Mouse (Mus musculus): ENCODE results near the gene Lmx1b. TPM values are rescaled to one million over a fixed set of nuclear protein-coding genes. Genes with fewer than 3 reads are reported as not detected.
A peak's percentile ranks its signal among the peaks of the same experiment; 100 is the strongest.

Lmx1b gene
- polyA plus RNA-seq, 1 experiment from 2014 or later: 0.12 TPM

- no peak overlapping the region for H3K4me2 ChIP-seq
- no peaks in the 10 kb centered on the region for H3K36me3 ChIP-seq (ENCODE audit: poor library complexity, severe bottlenecking)
- no peak overlapping the region for H3K4me3 ChIP-seq
- H3K4me1 ChIP-seq: peaks cover 14% of the 10 kb centered on the region
- H3K27me3 ChIP-seq: peaks cover 14% of the 10 kb centered on the region; the same call in 1 of the 2 replicates
- H3K27ac ChIP-seq: no peak overlapping the region
- no peak for ATAC-seq
- no peaks in the 10 kb centered on the region for H3K9me3 ChIP-seq (replicated peaks)
- H3K9ac ChIP-seq: no peak overlapping the region
- WGBS: 34% methylated on average over 13 of the region's 13 CpGs
Observed at GRCm38 (mm10) chr2:33665363-33666058, 25.2 kb upstream of the Lmx1b start.

DNA sequence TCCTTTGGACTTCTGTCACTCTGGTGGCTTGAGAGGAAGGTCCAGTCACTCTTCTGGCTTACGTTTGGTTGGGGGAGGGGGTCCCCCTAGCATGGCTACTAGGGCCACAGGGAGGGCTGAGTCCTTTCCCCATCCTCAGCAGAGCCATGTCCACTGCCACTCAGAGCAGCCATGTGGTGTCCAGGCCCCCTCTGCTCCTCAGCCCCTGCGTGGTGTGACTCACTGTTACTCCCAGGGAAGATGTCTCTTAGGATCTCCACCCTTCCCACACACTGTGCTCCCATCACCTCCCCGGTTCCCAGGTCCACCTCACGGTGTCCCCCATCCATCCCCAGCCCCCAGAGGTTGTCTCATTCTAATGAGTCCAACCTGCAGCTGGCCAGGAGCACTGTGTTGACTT, 24.4 kb upstream of the Lmx1b start:
- Histone ChIP-seq H3K4me3 (no peak overlapping the region), H3K36me3 (ENCODE audit: poor library complexity, severe bottlenecking) (no peaks in the 10 kb centered on the region), H3K4me2 (no peak overlapping the region), H3K27ac (no peak overlapping the region), H3K4me1 (peaks cover 14% of the 10 kb centered on the region), H3K9ac (no peak overlapping the region), H3K9me3 (replicated peaks) (no peaks in the 10 kb centered on the region), H3K27me3 (peaks cover 14% of the 10 kb centered on the region; the same call in 1 of the 2 replicates)
- ATAC-seq: no peak
- WGBS: 89% methylated on average over 4 of the region's 4 CpGs

- Histone ChIP-seq H3K36me3 (ENCODE audit: poor library complexity, severe bottlenecking) (no peaks in the 10 kb centered on the region), H3K9me3 (replicated peaks) (no peaks in the 10 kb centered on the region), H3K9ac (no peak overlapping the region), H3K4me3 (no peak overlapping the region), H3K4me2 (peak overlapping the region; percentile 47), H3K27ac (no peak overlapping the region), H3K27me3 (no peaks in the 10 kb centered on the region), H3K4me1 (no peaks in the 10 kb centered on the region)
- WGBS: 4% methylated on average over 7 of the region's 7 CpGs
- ATAC-seq: no peak
Observed at GRCm38 (mm10) chr2:33659288-33659629, 18.9 kb upstream of the Lmx1b start.

- Histone ChIP-seq H3K36me3 (ENCODE audit: poor library complexity, severe bottlenecking) (no peaks in the 10 kb centered on the region), H3K27me3 (no peaks in the 10 kb centered on the region), H3K4me3 (no peak overlapping the region), H3K9ac (no peak overlapping the region), H3K27ac (no peak overlapping the region), H3K9me3 (replicated peaks) (no peaks in the 10 kb centered on the region), H3K4me1 (no peaks in the 10 kb centered on the region), H3K4me2 (peak overlapping the region; percentile 47)
- ATAC-seq: no peak
- 50% methylated on average over 12 of the region's 12 CpGs for WGBS
Observed at GRCm38 (mm10) chr2:33658602-33659287, 18.4 kb upstream of the Lmx1b start.

GRCm38 (mm10) chr2:33652517-33653198, 12.3 kb upstream of the Lmx1b start:
- Histone ChIP-seq H3K9me3 (replicated peaks) (no peaks in the 10 kb centered on the region), H3K36me3 (ENCODE audit: poor library complexity, severe bottlenecking) (no peaks in the 10 kb centered on the region), H3K27me3 (peaks cover 36% of the 10 kb centered on the region), H3K4me3 (no peak overlapping the region), H3K27ac (no peak overlapping the region), H3K4me1 (no peaks in the 10 kb centered on the region), H3K9ac (no peak overlapping the region), H3K4me2 (no peak overlapping the region)
- no peak for ATAC-seq
- WGBS: 80% methylated on average over 22 of the region's 22 CpGs

DNA sequence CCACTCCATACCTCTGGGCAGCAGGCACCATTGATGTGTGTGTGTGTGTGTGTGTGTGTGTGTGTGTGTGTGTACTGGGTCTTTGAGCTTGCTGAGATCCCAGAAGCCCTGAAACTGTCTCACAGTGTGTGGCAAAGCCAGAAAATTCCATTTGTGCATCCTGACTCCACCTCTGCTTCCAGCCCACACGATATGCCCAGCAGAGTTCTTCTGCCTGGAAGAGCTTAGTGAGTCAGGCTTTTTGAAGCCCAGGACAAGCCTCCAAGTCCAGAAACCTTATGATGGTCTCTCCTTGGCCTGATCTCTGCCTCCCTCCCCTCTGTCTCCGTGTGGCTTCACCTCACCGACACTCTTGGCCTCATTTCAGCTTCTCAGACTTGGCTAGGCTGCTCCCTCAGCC, 9.1 kb upstream of the Lmx1b start:
- 52% methylated on average over 3 of the region's 3 CpGs for WGBS
- ATAC-seq: no peak
- Histone ChIP-seq H3K27me3 (peaks cover 69% of the 10 kb centered on the region), H3K27ac (no peak overlapping the region), H3K4me3 (no peak overlapping the region), H3K9ac (no peak overlapping the region), H3K9me3 (replicated peaks) (no peaks in the 10 kb centered on the region), H3K36me3 (ENCODE audit: poor library complexity, severe bottlenecking) (no peaks in the 10 kb centered on the region), H3K4me1 (no peaks in the 10 kb centered on the region), H3K4me2 (no peak overlapping the region)

DNA sequence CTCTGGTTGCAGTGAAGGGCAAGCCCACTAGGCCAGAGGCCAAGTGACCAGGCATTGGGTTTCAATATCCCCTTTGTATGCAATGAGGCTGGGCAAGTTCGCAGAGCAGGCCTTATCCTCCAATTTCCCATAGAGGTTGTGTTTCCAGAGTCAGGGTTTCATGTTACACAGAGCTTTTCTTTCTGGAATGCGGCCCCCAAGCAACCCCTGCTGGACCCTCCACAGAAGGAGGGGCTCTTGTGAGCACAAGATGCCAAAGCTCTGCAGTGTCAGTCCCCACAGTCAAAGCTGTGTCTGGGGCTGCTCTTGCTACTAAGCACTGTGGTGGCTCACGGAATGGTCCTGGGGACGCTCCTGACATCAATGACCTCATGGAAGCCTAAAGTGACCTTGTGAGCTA, 8.6 kb upstream of the Lmx1b start:
- no peak overlapping the region for H3K4me3 ChIP-seq
- 18% methylated on average over 4 of the region's 4 CpGs for WGBS
- no peaks in the 10 kb centered on the region for H3K36me3 ChIP-seq (ENCODE audit: poor library complexity, severe bottlenecking)
- H3K9me3 ChIP-seq (replicated peaks): no peaks in the 10 kb centered on the region
- no peak overlapping the region for H3K4me2 ChIP-seq
- no peak overlapping the region for H3K9ac ChIP-seq
- H3K27ac ChIP-seq: no peak overlapping the region
- ATAC-seq: no peak
- no peaks in the 10 kb centered on the region for H3K4me1 ChIP-seq
- peaks cover 74% of the 10 kb centered on the region for H3K27me3 ChIP-seq

GRCm38 (mm10) chr2:33646283-33646550, 5.9 kb upstream of the Lmx1b start:
- Histone ChIP-seq H3K4me2 (no peak overlapping the region), H3K9ac (no peak overlapping the region), H3K4me3 (no peak overlapping the region), H3K4me1 (peaks cover 12% of the 10 kb centered on the region), H3K9me3 (replicated peaks) (no peaks in the 10 kb centered on the region), H3K27me3 (peaks cover 95% of the 10 kb centered on the region), H3K36me3 (ENCODE audit: poor library complexity, severe bottlenecking) (no peaks in the 10 kb centered on the region), H3K27ac (no peak overlapping the region)
- WGBS: 3% methylated on average over 3 of the region's 3 CpGs
- no peak for ATAC-seq

DNA sequence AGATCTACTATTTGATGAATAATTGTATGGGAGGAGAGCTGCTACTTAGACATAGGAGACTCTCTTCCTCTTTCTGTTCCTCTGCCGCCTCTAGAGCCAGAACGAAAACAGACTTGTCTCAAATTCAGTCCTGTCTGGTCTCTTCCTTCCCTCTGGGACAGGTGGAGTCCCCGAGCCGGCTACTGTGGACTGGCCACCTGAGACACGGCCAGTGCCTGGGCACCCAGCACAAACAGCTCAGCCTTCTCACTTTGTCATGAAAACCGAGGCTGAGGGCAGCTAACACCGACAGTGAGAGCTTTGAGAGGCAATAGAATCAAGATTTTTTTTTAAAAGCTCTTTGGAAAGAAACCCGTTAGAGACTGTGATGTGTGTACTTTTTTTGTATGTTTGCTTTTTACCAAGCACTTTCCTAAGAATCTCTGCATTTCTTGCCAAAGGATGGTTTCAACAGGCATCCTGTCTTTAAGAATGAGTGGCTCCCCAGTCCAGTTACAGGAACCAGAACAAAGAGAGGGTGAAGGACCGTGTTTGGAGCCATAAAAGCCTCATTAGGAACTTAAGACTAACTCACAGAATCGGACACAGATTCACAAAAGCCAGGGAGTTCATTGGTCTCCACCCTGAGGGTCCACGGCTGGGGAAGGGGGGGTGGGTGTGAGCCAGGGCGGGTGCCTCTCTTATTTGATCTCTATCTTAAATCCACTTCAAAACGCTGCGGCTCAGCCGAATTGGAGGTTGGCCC, 5.4 kb upstream of the Lmx1b start:
- ATAC-seq: no peak
- Histone ChIP-seq H3K27ac (no peak overlapping the region), H3K4me1 (peaks cover 17% of the 10 kb centered on the region), H3K9me3 (replicated peaks) (no peaks in the 10 kb centered on the region), H3K36me3 (ENCODE audit: poor library complexity, severe bottlenecking) (no peaks in the 10 kb centered on the region), H3K9ac (no peak overlapping the region), H3K4me2 (no peak overlapping the region), H3K4me3 (no peak overlapping the region), H3K27me3 (peaks cover 98% of the 10 kb centered on the region)
- WGBS: 3% methylated on average over 15 of the region's 15 CpGs

GRCm38 (mm10) chr2:33643721-33644713, 3.7 kb upstream of the Lmx1b start:
- Histone ChIP-seq H3K4me1 (peaks cover 30% of the 10 kb centered on the region), H3K27ac (no peak overlapping the region), H3K4me3 (no peak overlapping the region), H3K4me2 (no peak overlapping the region), H3K27me3 (peaks cover 100% of the 10 kb centered on the region), H3K9ac (no peak overlapping the region), H3K9me3 (replicated peaks) (no peaks in the 10 kb centered on the region), H3K36me3 (ENCODE audit: poor library complexity, severe bottlenecking) (no peaks in the 10 kb centered on the region)
- 7% methylated on average over 50 of the region's 50 CpGs for WGBS
- ATAC-seq: no peak

DNA sequence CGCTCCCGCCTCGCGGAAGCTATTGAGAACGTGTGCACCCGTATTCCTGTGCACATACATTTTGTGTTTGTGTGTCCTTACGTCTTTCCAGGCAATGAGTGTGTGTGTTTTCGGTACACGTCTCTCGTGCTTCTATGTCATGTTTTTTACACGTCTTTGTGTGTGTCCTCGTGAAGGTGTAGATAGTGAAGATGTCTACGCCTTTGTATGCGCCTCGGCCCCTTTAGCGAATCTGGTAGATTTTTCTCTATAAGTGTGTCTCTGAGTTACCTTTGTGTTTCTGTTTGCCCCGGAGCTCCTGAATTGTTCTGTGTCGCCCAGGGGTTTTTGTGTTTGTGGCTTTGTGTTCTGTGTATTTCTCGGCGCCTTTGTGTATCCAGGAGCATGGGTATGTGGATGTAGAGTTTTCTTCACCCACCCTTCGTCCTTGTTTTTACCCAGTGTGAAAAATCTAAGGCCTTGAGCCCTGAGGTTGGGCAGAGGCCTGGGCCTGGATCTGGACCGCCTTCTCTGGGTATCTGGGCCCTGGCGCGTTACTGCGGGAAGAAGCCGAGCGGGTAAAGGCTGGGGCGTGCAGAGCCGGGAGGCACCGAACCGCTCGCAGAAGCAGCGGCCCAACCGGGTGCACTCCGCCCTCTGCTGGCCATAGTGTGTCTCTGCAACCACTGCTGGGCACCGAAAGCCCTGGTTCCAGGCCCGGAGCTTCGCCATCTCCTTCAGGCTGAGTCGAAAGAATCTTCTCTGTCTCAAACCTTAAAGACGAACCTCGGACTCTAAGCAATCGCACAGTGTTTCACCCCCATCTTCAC, 2.5 kb upstream of the Lmx1b start:
- ATAC-seq: peak; percentile 67
- H3K4me2 ChIP-seq: peak overlapping the region; percentile 11
- no peaks in the 10 kb centered on the region for H3K9me3 ChIP-seq (replicated peaks)
- no peaks in the 10 kb centered on the region for H3K36me3 ChIP-seq (ENCODE audit: poor library complexity, severe bottlenecking)
- 0 out of 2 replicates have a peak overlapping the region, but pooled peaks have one; percentile 9 for H3K4me3 ChIP-seq
- no peak overlapping the region for H3K27ac ChIP-seq
- no peak overlapping the region for H3K9ac ChIP-seq
- 2% methylated on average over 42 of the region's 42 CpGs for WGBS
- H3K27me3 ChIP-seq: peaks cover 100% of the 10 kb centered on the region
- H3K4me1 ChIP-seq: peaks cover 30% of the 10 kb centered on the region
